Comparison of ENCODE assay signal across 23 mouse cellular contexts in genomic region chr1:179207846-179208595, GRCm38 (mm10).
DNase-seq lines count a peak whose midpoint lies in the region; ATAC-seq and TF ChIP-seq lines count a peak whose summit lies in the region.
"Had no signal": no experiment of that assay in that cellular context is flagged by ENCODE, and none has a peak within 500 bp of the region (broad histone marks: within the 10 kb centered on the region; RNA-seq: fewer than 3 reads in every experiment).

No protein-coding gene starts in this region.

- no peaks in the 10 kb centered on the region for H3K27me3 ChIP-seq in kidney, embryonic 15.5 days
- no peaks in the 10 kb centered on the region for H3K27me3 ChIP-seq in midbrain, embryonic 16.5 days (ENCODE audit: control insufficient read depth, insufficient read depth, low read depth, low read length)
- no peaks in the 10 kb centered on the region for H3K27me3 ChIP-seq in midbrain, postnatal 0 days (ENCODE audit: insufficient read depth, low read length)
- H3K27me3 ChIP-seq in limb, embryonic 10.5 days (ENCODE audit: low read depth, poor library complexity, severe bottlenecking) = 0 out of 2 replicates have a peak, but pooled peaks cover 8% of the 10 kb centered on the region
- H3K27me3 ChIP-seq: hindbrain, embryonic 12.5 days; intestine, embryonic 15.5 days had no signal

- 42% methylated on average over 12 of the region's 12 CpGs for WGBS in kidney, embryonic 15.5 days
- WGBS in midbrain, embryonic 16.5 days = 60% methylated on average over 12 of the region's 12 CpGs
- WGBS in midbrain, postnatal 0 days = 67% methylated on average over 12 of the region's 12 CpGs
- 46% methylated on average over 12 of the region's 12 CpGs for whole genome bisulfite sequencing in limb, embryonic 10.5 days

- no peaks in the 10 kb centered on the region for H3K36me3 ChIP-seq in kidney, embryonic 15.5 days
- no peaks in the 10 kb centered on the region for H3K36me3 ChIP-seq in midbrain, embryonic 16.5 days (ENCODE audit: control insufficient read depth, insufficient read depth, low read length)
- no peaks in the 10 kb centered on the region for H3K36me3 ChIP-seq in midbrain, postnatal 0 days (ENCODE audit: insufficient read depth, low read length)
- H3K36me3 ChIP-seq in limb, embryonic 10.5 days = no peaks in the 10 kb centered on the region
- H3K36me3 ChIP-seq: forebrain, embryonic 10.5 days; hindbrain, embryonic 12.5 days; intestine, embryonic 15.5 days had no signal

- H3K27ac ChIP-seq in kidney, embryonic 15.5 days = 0 out of 2 replicates have a peak overlapping the region, but pooled peaks have one; percentile 15
- H3K27ac ChIP-seq in midbrain, embryonic 16.5 days (ENCODE audit: low read length) = no peak overlapping the region
- H3K27ac ChIP-seq in midbrain, postnatal 0 days (ENCODE audit: low read depth, low read length) = no peak overlapping the region
- peak overlapping the region; percentile 67 for H3K27ac ChIP-seq in limb, embryonic 10.5 days
- H3K27ac ChIP-seq: forebrain, embryonic 10.5 days; forebrain, embryonic 13.5 days; heart, adult 2 months; hindbrain, embryonic 12.5 days; intestine, embryonic 15.5 days had no signal

- H3K4me2 ChIP-seq in kidney, embryonic 15.5 days = no peak overlapping the region
- H3K4me2 ChIP-seq in midbrain, embryonic 16.5 days (ENCODE audit: low read length) = no peak overlapping the region
- H3K4me2 ChIP-seq in midbrain, postnatal 0 days (ENCODE audit: low read depth, low read length, poor library complexity, severe bottlenecking) = no peak overlapping the region
- H3K4me2 ChIP-seq: forebrain, embryonic 13.5 days; heart, embryonic 11.5 days; hindbrain, embryonic 12.5 days; intestine, embryonic 15.5 days had no signal

- DNase-seq in heart, adult 11 months = peak; percentile 68
- no peak for DNase-seq in heart, postnatal 10 days
- DNase-seq in kidney, adult 11 months = no peak
- DNase-seq in midbrain, postnatal 0 days (ENCODE audit: low spot score) = no peak
- no peak for DNase-seq in limb, embryonic 10.5 days (ENCODE audit: low spot score)
- DNase-seq in adrenal gland, postnatal 10 days = no peak
- DNase-seq: adrenal gland, adult 2 months; adrenal gland, postnatal 25 days; cerebellum, adult 18-20 months; cerebellum, adult 9-10 months; cerebellum, postnatal 25 days; gastrocnemius, postnatal 25 days; heart, adult 2 months; heart, postnatal 4 days had no signal

- no peak for TF ChIP-seq CTCF in midbrain, postnatal 0 days (IDR thresholded peaks at IDR 0.05)

- no peak overlapping the region for H3K9ac ChIP-seq in kidney, embryonic 15.5 days
- no peak overlapping the region for H3K9ac ChIP-seq in midbrain, embryonic 16.5 days (ENCODE audit: low read depth, low read length)
- no peak overlapping the region for H3K9ac ChIP-seq in midbrain, postnatal 0 days (replicated peaks; ENCODE audit: low read length, poor library complexity, severe bottlenecking)
- H3K9ac ChIP-seq: forebrain, embryonic 13.5 days; hindbrain, embryonic 12.5 days; intestine, embryonic 15.5 days had no signal

- H3K9me3 ChIP-seq in kidney, embryonic 15.5 days (replicated peaks) = no peaks in the 10 kb centered on the region
- H3K9me3 ChIP-seq in midbrain, embryonic 16.5 days (replicated peaks; ENCODE audit: control insufficient read depth, low read length, poor library complexity, severe bottlenecking) = no peaks in the 10 kb centered on the region
- no peaks in the 10 kb centered on the region for H3K9me3 ChIP-seq in midbrain, postnatal 0 days (ENCODE audit: low read length)
- H3K9me3 ChIP-seq in limb, embryonic 10.5 days (replicated peaks) = no peaks in the 10 kb centered on the region
- H3K9me3 ChIP-seq: forebrain, embryonic 10.5 days; forebrain, embryonic 13.5 days; hindbrain, embryonic 12.5 days; intestine, embryonic 15.5 days had no signal

- peaks cover 46% of the 10 kb centered on the region for H3K4me1 ChIP-seq in kidney, embryonic 15.5 days
- H3K4me1 ChIP-seq in midbrain, embryonic 16.5 days (ENCODE audit: control insufficient read depth, insufficient read depth, low read length) = peaks cover 8% of the 10 kb centered on the region
- H3K4me1 ChIP-seq in midbrain, postnatal 0 days (ENCODE audit: insufficient read depth, low read length) = no peaks in the 10 kb centered on the region
- peaks cover 69% of the 10 kb centered on the region for H3K4me1 ChIP-seq in limb, embryonic 10.5 days

- no peak for ATAC-seq in kidney, embryonic 15.5 days (replicated peaks; ENCODE audit: low FRiP score)
- peak; percentile 39; the same call in 1 of the 2 replicates for ATAC-seq in midbrain, embryonic 16.5 days
- ATAC-seq in midbrain, postnatal 0 days (ENCODE audit: low FRiP score) = no peak
- ATAC-seq: CD4-positive, CD25-positive, alpha-beta regulatory T cell, adult 4 months; forebrain, embryonic 13.5 days; hindbrain, embryonic 16.5 days; intestine, embryonic 15.5 days had no signal

- intact Hi-C loops in heart, postnatal 10 days (cut with DNase I) = no loop called here

- H3K4me3 ChIP-seq in kidney, embryonic 15.5 days (replicated peaks) = no peak overlapping the region
- no peak overlapping the region for H3K4me3 ChIP-seq in midbrain, embryonic 16.5 days (ENCODE audit: low read depth, low read length)
- no peak overlapping the region for H3K4me3 ChIP-seq in midbrain, postnatal 0 days (ENCODE audit: low read depth, low read length)
- H3K4me3 ChIP-seq in limb, embryonic 10.5 days = no peak overlapping the region
- H3K4me3 ChIP-seq: forebrain, embryonic 10.5 days; forebrain, embryonic 13.5 days; heart, adult 2 months; hindbrain, embryonic 12.5 days; intestine, embryonic 15.5 days had no signal

Comparison
In these comparisons a context has a peak if more than half of its experiments do, and no peak if none do; other contexts are left out.
1. H3K27ac ChIP-seq: peak in kidney, embryonic 15.5 days (single experiment) and limb, embryonic 10.5 days (single experiment); none in midbrain, embryonic 16.5 days (single experiment) and midbrain, postnatal 0 days (single experiment).